Mouse (Mus musculus): Measurements from ENCODE around the gene Hist1h3e.

DNA sequence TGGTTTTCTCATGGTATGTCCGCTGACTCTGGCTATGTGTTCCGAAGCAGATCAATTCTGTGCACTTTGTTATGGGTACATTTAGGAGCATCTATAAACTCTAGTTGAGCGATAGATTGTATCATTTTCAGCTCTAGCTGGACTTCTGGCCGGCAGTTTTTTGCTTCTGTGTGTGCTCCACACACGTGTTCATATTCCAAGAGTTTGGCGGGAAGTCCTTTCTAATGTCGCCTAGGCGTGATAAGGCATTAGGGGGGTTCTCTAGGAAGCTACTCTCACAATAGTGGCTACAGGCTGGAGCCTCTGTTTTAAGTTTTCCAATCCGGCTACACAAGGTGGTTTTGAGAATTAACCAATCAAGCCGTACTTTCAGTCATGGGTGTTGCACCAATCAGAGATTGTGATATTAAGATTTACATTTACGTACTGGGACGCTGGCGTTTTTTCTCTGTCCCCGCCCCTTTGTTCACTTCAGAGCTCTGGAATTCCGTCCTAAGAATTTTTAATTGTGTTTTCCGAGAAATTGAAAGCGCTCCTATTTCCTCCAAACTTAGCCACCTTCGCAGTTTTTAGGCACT, 6.2 kb downstream of the Hist1h3e start:
- TF ChIP-seq MYOD1 (IDR thresholded peaks at IDR 0.05; ENCODE audit: control insufficient read depth in 1 of 3, insufficient read length in 2 of 3, low read depth in 2 of 3) (no peak), CEBPB (IDR thresholded peaks at IDR 0.05; ENCODE audit: insufficient read depth, poor library complexity, severe bottlenecking) (no peak), E2F4 (IDR thresholded peaks at IDR 0.05; ENCODE audit: insufficient read depth) (no peak)
